Mouse (Mus musculus) lung, postnatal 0 days (tissue): Measurements from ENCODE around the gene Olfr666.
"Not testable (repeated sequence)": the region's sequence is repeated elsewhere in the genome, so short reads cannot be mapped to it uniquely, and the experiment has no call there.

ENCODE experiments used
- CTCF ChIP-seq: IDR thresholded peaks from 2 replicates; pipeline ENCODE4 v1.5.1; 2016; ENCODE audit warnings: antibody characterized with exemption, mild to moderate bottlenecking
- EP300 ChIP-seq: IDR thresholded peaks from 2 replicates; pipeline ENCODE4 v1.6.1; 2016; ENCODE audit warnings: antibody characterized with exemption, mild to moderate bottlenecking, control low read depth

- TF ChIP-seq CTCF, EP300: not testable (repeated sequence)
These were observed 39.0 kb downstream of the Olfr666 start, which contains the start of gene Usp17la for GRCm38 (mm10) chr7:104856709-104857108.
